ENCODE assay signal across 26 mouse cellular contexts in the genomic region with DNA sequence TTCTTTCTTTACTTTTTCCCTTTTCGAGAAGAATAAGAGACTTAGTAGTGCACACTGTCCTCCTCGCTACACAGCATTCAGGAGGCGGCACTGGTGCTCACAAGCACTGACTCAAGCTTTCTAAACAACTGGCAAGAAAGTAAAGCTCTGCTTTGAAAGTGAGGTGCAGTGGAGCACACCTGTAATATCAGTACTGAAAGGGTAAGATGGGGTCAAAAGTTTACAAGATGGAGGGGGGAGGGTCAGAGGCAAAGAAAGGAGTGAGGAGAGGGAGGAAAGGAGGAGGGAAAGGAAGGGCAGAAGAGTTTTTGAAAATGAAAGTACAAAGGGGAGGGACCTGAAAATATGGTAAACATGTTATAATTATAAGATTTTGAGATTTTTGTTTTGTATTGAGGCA. TPM values are rescaled to one million over a fixed set of nuclear protein-coding genes. Genes with fewer than 3 reads are reported as not detected.
DNase-seq lines count a peak whose midpoint lies in the region; ATAC-seq and TF ChIP-seq lines count a peak whose summit lies in the region.
"Had no signal": no experiment of that assay in that cellular context is flagged by ENCODE, and none has a peak within 500 bp of the region (broad histone marks: within the 10 kb centered on the region; RNA-seq: fewer than 3 reads in every experiment).

No protein-coding gene starts in this region.

- H3K27ac ChIP-seq in layer of hippocampus, adult 2 months = peak overlapping the region; percentile 48; the same call in 1 of the 2 replicates
- H3K27ac ChIP-seq: embryonic facial prominence, embryonic 13.5 days; forebrain, embryonic 12.5 days; forebrain, embryonic 15.5 days; heart, embryonic 15.5 days; hindbrain, embryonic 10.5 days; hindbrain, embryonic 13.5 days had no signal

- no peak for DNase-seq in layer of hippocampus, adult 2 months (ENCODE audit: low spot score in 2 of 2)
- DNase-seq in layer of hippocampus, postnatal 10 days (ENCODE audit: low spot score in 2 of 2) = no peak
- peak; percentile 41 for DNase-seq in induced T-regulatory cell, adult 2 months (ENCODE audit: low read depth)
- DNase-seq in lung, postnatal 4 days = no peak
- DNase-seq in cerebellum, postnatal 14 days = no peak
- DNase-seq: adrenal gland, postnatal 10 days; adrenal gland, postnatal 36 days; cerebellum, adult 18-20 months; cerebellum, adult 9-10 months; cerebellum, postnatal 25 days; embryo, embryonic 11 days; gastrocnemius, postnatal 25 days; heart, adult 18-20 months; heart, postnatal 10 days; heart, postnatal 36 days had no signal

- peak; percentile 63 for ATAC-seq in CD4-positive, CD25-positive, alpha-beta regulatory T cell, adult 4 months
- ATAC-seq: forebrain, embryonic 15.5 days; hindbrain, embryonic 16.5 days; intestine, postnatal 0 days had no signal

- H3K4me3 ChIP-seq in layer of hippocampus, adult 2 months = no peak overlapping the region
- H3K4me3 ChIP-seq: embryonic facial prominence, embryonic 13.5 days; erythroblast, embryonic 14.5 days; forebrain, embryonic 12.5 days; forebrain, embryonic 15.5 days; heart, embryonic 12.5 days; heart, embryonic 15.5 days; hindbrain, embryonic 10.5 days; hindbrain, embryonic 13.5 days had no signal

- no peak for TF ChIP-seq CTCF in layer of hippocampus, adult 2 months (conservative IDR thresholded peaks at IDR 0.05)

RNA-seq across cellular contexts. Expression of a gene that starts 43.7 kb away (rescaled TPM):
- total RNA-seq in layer of hippocampus, adult 2 months (2021) = 10 to 100 TPM; 35.6 to 44.3 TPM
- total RNA-seq in layer of hippocampus, postnatal 10 days (2021) = 10 to 100 TPM; 24.3 to 25.3 TPM
- 10 to 100 TPM; 86.1 to 97.5 TPM for polyA plus RNA-seq in CD4-positive, CD25-positive, alpha-beta regulatory T cell, adult 4 months (2017; shearing (Covaris generic))
